ENCODE assay signal across 10 mouse cellular contexts in genomic region chr2:60879141-60879818, GRCm38 (mm10).
A peak's percentile ranks its signal among the peaks of the same experiment; 100 is the strongest.
DNase-seq lines count a peak whose midpoint lies in the region; ATAC-seq and TF ChIP-seq lines count a peak whose summit lies in the region.
"Had no signal": no experiment of that assay in that cellular context is flagged by ENCODE, and none has a peak within 500 bp of the region (broad histone marks: within the 10 kb centered on the region; RNA-seq: fewer than 3 reads in every experiment).

No protein-coding gene starts in this region.

- ATAC-seq in forebrain, embryonic 14.5 days: no peak
- ATAC-seq in liver, embryonic 15.5 days (ENCODE audit: insufficient read depth): no peak

- peaks cover 8% of the 10 kb centered on the region for H3K36me3 ChIP-seq in C2C12 (ENCODE audit: control insufficient read depth, insufficient read depth)
- H3K36me3 ChIP-seq in forebrain, embryonic 14.5 days (ENCODE audit: control insufficient read depth, insufficient read depth, low read length): no peaks in the 10 kb centered on the region
- H3K36me3 ChIP-seq in liver, embryonic 15.5 days (replicated peaks): 0 out of 2 replicates have a peak, but pooled peaks cover 5% of the 10 kb centered on the region

- H3K4me1 ChIP-seq in forebrain, embryonic 14.5 days (ENCODE audit: control insufficient read depth, insufficient read depth, low read length): peaks cover 2% of the 10 kb centered on the region; the same call in 1 of the 2 replicates
- H3K4me1 ChIP-seq in liver, embryonic 15.5 days (replicated peaks): peaks cover 73% of the 10 kb centered on the region

- peak; percentile 44 for DNase-seq in 3T3-L1 (ENCODE audit: low read depth, low spot score)
- DNase-seq in forebrain, embryonic 14.5 days (ENCODE audit: low spot score): peak; percentile 37
- no peak for DNase-seq in left cerebral cortex, adult 18-20 months (ENCODE audit: low spot score in 2 of 2)
- DNase-seq in B cell, adult 2 months: no peak
- DNase-seq in spleen, adult 18-20 months: no peak
- DNase-seq: cerebellum, postnatal 14 days; lung, adult 18-20 months; thymus, adult 18-20 months had no signal

- no peak for TF ChIP-seq CTCF in C2C12 (IDR thresholded peaks at IDR 0.05; ENCODE audit: control insufficient read depth, insufficient read depth, insufficient read length)

- H3K9ac ChIP-seq in forebrain, embryonic 14.5 days (ENCODE audit: low read length): no peak overlapping the region
- H3K9ac ChIP-seq in liver, embryonic 15.5 days: peak overlapping the region; percentile 94; the same call in 1 of the 2 replicates

- no peaks in the 10 kb centered on the region for H3K27me3 ChIP-seq in C2C12 (ENCODE audit: control insufficient read depth, insufficient read depth, insufficient read length)
- H3K27me3 ChIP-seq in forebrain, embryonic 14.5 days (replicated peaks; ENCODE audit: control insufficient read depth, insufficient read depth, low read length): peaks cover 76% of the 10 kb centered on the region
- H3K27me3 ChIP-seq in liver, embryonic 15.5 days: peaks cover 18% of the 10 kb centered on the region; the same call in 1 of the 2 replicates

- no peaks in the 10 kb centered on the region for H3K9me3 ChIP-seq in forebrain, embryonic 14.5 days (replicated peaks; ENCODE audit: control insufficient read depth, low read length)
- H3K9me3 ChIP-seq in liver, embryonic 15.5 days (replicated peaks): no peaks in the 10 kb centered on the region

- 5% methylated on average over 5 of the region's 5 CpGs for WGBS in forebrain, embryonic 14.5 days
- WGBS in liver, embryonic 15.5 days (ENCODE audit: insufficient replicate concordance): 63% methylated on average over 5 of the region's 5 CpGs

- no peak overlapping the region for H3K27ac ChIP-seq in forebrain, embryonic 14.5 days (ENCODE audit: low read depth, low read length)
- H3K27ac ChIP-seq in liver, embryonic 15.5 days (replicated peaks): peak overlapping the region; percentile 70

- H3K79me2 ChIP-seq in C2C12 (ENCODE audit: control insufficient read depth, insufficient read depth): peaks cover 89% of the 10 kb centered on the region

- H3K79me3 ChIP-seq in C2C12 (ENCODE audit: low read depth): peaks cover 65% of the 10 kb centered on the region

- H3ac ChIP-seq in C2C12 (ENCODE audit: control insufficient read depth, insufficient read length, low read depth): peak overlapping the region; percentile 68

- H3K4me2 ChIP-seq in forebrain, embryonic 14.5 days (ENCODE audit: low read length): no peak overlapping the region
- H3K4me2 ChIP-seq in liver, embryonic 15.5 days: peak overlapping the region; percentile 91

- peak overlapping the region; percentile 69 for H3K4me3 ChIP-seq in C2C12 (ENCODE audit: insufficient read depth, poor library complexity, severe bottlenecking)
- no peak overlapping the region for H3K4me3 ChIP-seq in forebrain, embryonic 14.5 days (ENCODE audit: low read depth, low read length)
- H3K4me3 ChIP-seq in liver, embryonic 15.5 days (replicated peaks): peak overlapping the region; percentile 91

TF ChIP-seq in C2C12, 6 proteins besides CTCF, POLR2A, EP300 and RAD21:
- no peak for TF ChIP-seq MYOG (IDR thresholded peaks at IDR 0.05; ENCODE audit: control insufficient read depth, extremely low read depth, insufficient read length)
- TF ChIP-seq MAX (IDR thresholded peaks at IDR 0.05): no peak
- TF ChIP-seq MYOD1 (IDR thresholded peaks at IDR 0.05; ENCODE audit: control insufficient read depth, insufficient read length, low read depth): no peak
- no peak for TF ChIP-seq CEBPB (IDR thresholded peaks at IDR 0.05; ENCODE audit: low read depth)
- no peak for TF ChIP-seq FOSL1 (IDR thresholded peaks at IDR 0.05; ENCODE audit: insufficient read depth, low read length, poor library complexity, severe bottlenecking)
- no peak for TF ChIP-seq USF1 (IDR thresholded peaks at IDR 0.05; ENCODE audit: low read depth)

Comparison
In these comparisons a context has a peak if more than half of its experiments do, and no peak if none do; other contexts are left out.
1. DNase-seq: peak in 3T3-L1 (single experiment) and forebrain, embryonic 14.5 days (single experiment); none in left cerebral cortex, adult 18-20 months (0 of 2), B cell, adult 2 months (0 of 2) and spleen, adult 18-20 months (0 of 2).